Mouse (Mus musculus): Measurements from ENCODE around the gene Relt. TPM values are rescaled to one million over a fixed set of nuclear protein-coding genes. Genes with fewer than 3 reads are reported as not detected.

Gene Relt
- polyA plus RNA-seq, 1 experiment, result 79.2 TPM

DNA sequence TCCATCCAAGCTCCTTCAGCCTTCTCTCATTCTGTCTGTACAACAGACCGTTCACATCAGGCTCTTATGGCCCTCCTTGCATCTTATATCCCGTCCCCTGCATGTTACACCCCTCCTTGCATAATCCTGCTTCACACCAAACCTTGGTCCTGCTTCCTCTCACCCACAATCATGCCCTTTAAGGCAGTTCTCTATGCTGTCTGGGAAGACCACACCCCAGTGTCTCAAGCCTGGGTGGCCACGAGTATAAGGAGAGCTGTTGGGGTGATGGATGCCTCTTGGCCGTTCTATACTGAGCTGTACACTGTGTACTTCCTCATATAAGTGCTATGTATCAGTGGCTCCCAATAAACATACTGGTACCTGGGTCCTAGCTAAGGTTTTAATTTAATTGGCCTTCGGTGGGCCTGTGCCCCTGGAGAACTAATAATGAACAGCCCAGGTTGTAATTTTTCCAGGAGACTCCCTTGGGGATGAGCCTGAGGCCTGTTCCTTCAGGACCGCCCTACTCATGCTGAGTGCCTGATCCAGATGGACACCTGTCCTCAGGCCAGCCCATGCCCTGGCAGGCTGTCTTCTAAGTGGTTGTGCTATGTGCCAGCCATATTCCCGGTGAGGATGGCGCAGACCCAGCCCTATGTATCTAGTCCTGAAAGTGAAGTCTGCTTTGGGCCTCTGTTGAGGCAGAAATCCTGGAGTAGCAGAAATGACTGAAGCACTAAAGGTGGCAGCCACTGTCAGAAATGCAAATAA lies 6.8 kb upstream of the Relt start:
- TF ChIP-seq CTCF (IDR thresholded peaks at IDR 0.05; ENCODE audit: extremely low read depth, insufficient read depth, insufficient read length, insufficient replicate concordance) (no peak), POLR2A (IDR thresholded peaks at IDR 0.05; ENCODE audit: low read depth, low read length) (no peak)
- Histone ChIP-seq H3K36me3 (ENCODE audit: control insufficient read depth, insufficient read depth, low read length) (no peaks in the 10 kb centered on the region), H3K4me1 (ENCODE audit: control insufficient read depth, insufficient read depth, insufficient read length) (peaks cover 26% of the 10 kb centered on the region), H3K4me3 (ENCODE audit: extremely low read depth, insufficient read depth, insufficient read length) (no peak overlapping the region), H3K27ac (ENCODE audit: insufficient read depth, low read length) (no peak overlapping the region; the same call in 1 of the 2 replicates), H3K27me3 (ENCODE audit: control insufficient read depth, insufficient read depth, low read length) (no peaks in the 10 kb centered on the region)
- DNase-seq (ENCODE audit: low read depth in 1 of 2, low spot score in 2 of 2), result no peak
- WGBS, result 79% methylated on average over 8 of the region's 8 CpGs

- 11% methylated on average over 4 of the region's 4 CpGs for WGBS
- TF ChIP-seq CTCF (IDR thresholded peaks at IDR 0.05; ENCODE audit: extremely low read depth, insufficient read depth, insufficient read length, insufficient replicate concordance), result no peak
These were observed 5.3 kb upstream of the Relt start for GRCm38 (mm10) chr7:100868551-100868950.

DNA sequence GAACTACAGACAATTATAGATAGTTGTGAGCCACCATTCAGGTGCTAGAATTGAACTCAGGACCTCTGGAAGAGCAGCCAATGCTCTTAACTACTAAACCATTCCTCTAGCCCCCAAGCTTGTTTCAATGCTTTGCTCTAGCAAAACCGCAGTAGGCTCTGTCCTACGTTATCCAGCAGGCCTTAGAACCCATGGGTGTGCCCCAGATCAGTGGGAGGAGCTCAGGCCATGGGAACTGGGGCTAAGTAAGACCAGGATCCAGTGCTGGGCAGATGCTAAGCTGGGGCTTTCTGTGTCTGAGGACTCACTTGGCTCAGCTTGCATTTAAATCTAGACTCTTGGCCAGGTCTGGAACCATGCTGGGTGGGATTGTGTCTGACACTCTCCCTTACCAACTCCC lies 4.3 kb upstream of the Relt start:
- Histone ChIP-seq H3K4me3 (ENCODE audit: extremely low read depth, insufficient read depth, insufficient read length) (no peak overlapping the region), H3K27me3 (ENCODE audit: control insufficient read depth, insufficient read depth, low read length) (no peaks in the 10 kb centered on the region), H3K4me1 (ENCODE audit: control insufficient read depth, insufficient read depth, insufficient read length) (peaks cover 25% of the 10 kb centered on the region), H3K27ac (ENCODE audit: insufficient read depth, low read length) (peak overlapping the region; percentile 17), H3K36me3 (ENCODE audit: control insufficient read depth, insufficient read depth, low read length) (no peaks in the 10 kb centered on the region)
- 85% methylated on average over 2 of the region's 2 CpGs for WGBS
- TF ChIP-seq POLR2A (IDR thresholded peaks at IDR 0.05; ENCODE audit: low read depth, low read length) (no peak), CTCF (IDR thresholded peaks at IDR 0.05; ENCODE audit: extremely low read depth, insufficient read depth, insufficient read length, insufficient replicate concordance) (no peak)
- no peak for DNase-seq (ENCODE audit: low read depth in 1 of 2, low spot score in 2 of 2)

More at GRCm38 (mm10) chr7:100868551-100868950, 5.3 kb upstream of the Relt start:
- H3K4me3 ChIP-seq (ENCODE audit: extremely low read depth, insufficient read depth, insufficient read length), result no peak overlapping the region
- H3K27ac ChIP-seq (ENCODE audit: insufficient read depth, low read length), result peak overlapping the region; percentile 85
- H3K27me3 ChIP-seq (ENCODE audit: control insufficient read depth, insufficient read depth, low read length), result no peaks in the 10 kb centered on the region
- no peaks in the 10 kb centered on the region for H3K36me3 ChIP-seq (ENCODE audit: control insufficient read depth, insufficient read depth, low read length)
- peak in 1 of 2 experiments; percentile 37 for DNase-seq (ENCODE audit: low read depth in 1 of 2, low spot score in 2 of 2)
- peaks cover 23% of the 10 kb centered on the region for H3K4me1 ChIP-seq (ENCODE audit: control insufficient read depth, insufficient read depth, insufficient read length)

DNA sequence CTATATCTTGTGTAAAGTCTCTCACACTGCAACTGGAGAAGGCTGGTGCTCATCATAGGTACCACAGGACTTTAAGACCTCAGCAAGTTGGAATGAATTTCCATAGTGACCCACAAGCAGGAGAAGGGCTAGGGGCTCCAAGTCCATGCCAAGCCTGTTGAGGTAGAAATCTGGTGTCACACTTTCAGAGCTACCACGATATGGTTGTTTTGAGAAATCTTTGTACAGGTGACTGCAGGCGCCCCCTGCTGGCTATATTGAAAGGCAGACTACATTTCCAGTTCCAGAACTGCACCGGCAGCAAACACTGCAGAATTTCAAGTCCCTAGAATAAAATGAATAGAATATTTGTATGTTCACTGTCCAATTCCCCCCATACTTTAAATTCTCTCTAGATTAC lies 3.4 kb upstream of the Relt start:
- no peaks in the 10 kb centered on the region for H3K27me3 ChIP-seq (ENCODE audit: control insufficient read depth, insufficient read depth, low read length)
- peak; percentile 58 to 75 for DNase-seq (ENCODE audit: low read depth in 1 of 2, low spot score in 2 of 2)
- H3K27ac ChIP-seq (ENCODE audit: insufficient read depth, low read length), result no peak overlapping the region
- TF ChIP-seq POLR2A (IDR thresholded peaks at IDR 0.05; ENCODE audit: low read depth, low read length) (no peak), CTCF (IDR thresholded peaks at IDR 0.05; ENCODE audit: extremely low read depth, insufficient read depth, insufficient read length, insufficient replicate concordance) (peak; percentile 58; the same call in 1 of the 2 replicates)
- WGBS, result 5% methylated on average over 3 of the region's 3 CpGs
- H3K4me1 ChIP-seq (ENCODE audit: control insufficient read depth, insufficient read depth, insufficient read length), result peaks cover 33% of the 10 kb centered on the region
- no peaks in the 10 kb centered on the region for H3K36me3 ChIP-seq (ENCODE audit: control insufficient read depth, insufficient read depth, low read length)
- no peak overlapping the region for H3K4me3 ChIP-seq (ENCODE audit: extremely low read depth, insufficient read depth, insufficient read length)

DNA sequence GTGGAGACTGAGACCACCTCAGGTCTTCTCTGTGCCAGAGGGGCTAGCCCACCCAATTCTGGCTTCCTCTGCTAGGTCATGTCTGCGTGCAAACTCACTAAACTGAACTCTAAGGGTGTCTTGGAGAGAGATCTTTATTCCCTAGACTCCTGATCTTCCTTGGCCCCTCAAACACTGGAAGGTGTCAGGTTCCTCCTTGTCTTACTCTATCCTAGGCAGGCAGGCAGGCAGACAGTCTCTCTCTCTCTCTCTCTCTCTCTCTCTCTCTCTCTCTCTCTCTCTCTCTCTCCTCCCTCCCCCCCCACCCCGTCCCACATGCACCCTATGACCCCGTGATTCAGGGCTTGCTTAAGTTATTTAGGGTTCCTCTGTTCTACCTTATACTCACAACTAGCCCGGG lies 893 bp downstream of the Relt start:
- 7% methylated on average over 4 of the region's 4 CpGs for WGBS
- H3K27ac ChIP-seq (ENCODE audit: insufficient read depth, low read length), result peak overlapping the region; percentile 83
- peaks cover 22% of the 10 kb centered on the region for H3K4me1 ChIP-seq (ENCODE audit: control insufficient read depth, insufficient read depth, insufficient read length)
- TF ChIP-seq CTCF (IDR thresholded peaks at IDR 0.05; ENCODE audit: extremely low read depth, insufficient read depth, insufficient read length, insufficient replicate concordance) (no peak), POLR2A (IDR thresholded peaks at IDR 0.05; ENCODE audit: low read depth, low read length) (no peak)
- H3K36me3 ChIP-seq (ENCODE audit: control insufficient read depth, insufficient read depth, low read length), result 0 out of 2 replicates have a peak, but pooled peaks cover 2% of the 10 kb centered on the region
- H3K27me3 ChIP-seq (ENCODE audit: control insufficient read depth, insufficient read depth, low read length), result no peaks in the 10 kb centered on the region
- peak overlapping the region; percentile 73 for H3K4me3 ChIP-seq (ENCODE audit: extremely low read depth, insufficient read depth, insufficient read length)
- DNase-seq (ENCODE audit: low read depth in 1 of 2, low spot score in 2 of 2), result no peak

- Histone ChIP-seq H3K36me3 (ENCODE audit: control insufficient read depth, insufficient read depth, low read length) (0 out of 2 replicates have a peak, but pooled peaks cover 2% of the 10 kb centered on the region), H3K27me3 (ENCODE audit: control insufficient read depth, insufficient read depth, low read length) (no peaks in the 10 kb centered on the region), H3K27ac (ENCODE audit: insufficient read depth, low read length) (no peak overlapping the region), H3K4me3 (ENCODE audit: extremely low read depth, insufficient read depth, insufficient read length) (no peak overlapping the region), H3K4me1 (ENCODE audit: control insufficient read depth, insufficient read depth, insufficient read length) (peaks cover 34% of the 10 kb centered on the region)
- TF ChIP-seq CTCF (IDR thresholded peaks at IDR 0.05; ENCODE audit: extremely low read depth, insufficient read depth, insufficient read length, insufficient replicate concordance), result no peak
- no peak for TF ChIP-seq POLR2A (IDR thresholded peaks at IDR 0.05; ENCODE audit: low read depth, low read length)
- WGBS, result 76% methylated on average over 5 of the region's 5 CpGs
- no peak for DNase-seq (ENCODE audit: low read depth in 1 of 2, low spot score in 2 of 2)
These were observed 2.0 kb downstream of the Relt start for GRCm38 (mm10) chr7:100861209-100861608.

DNA sequence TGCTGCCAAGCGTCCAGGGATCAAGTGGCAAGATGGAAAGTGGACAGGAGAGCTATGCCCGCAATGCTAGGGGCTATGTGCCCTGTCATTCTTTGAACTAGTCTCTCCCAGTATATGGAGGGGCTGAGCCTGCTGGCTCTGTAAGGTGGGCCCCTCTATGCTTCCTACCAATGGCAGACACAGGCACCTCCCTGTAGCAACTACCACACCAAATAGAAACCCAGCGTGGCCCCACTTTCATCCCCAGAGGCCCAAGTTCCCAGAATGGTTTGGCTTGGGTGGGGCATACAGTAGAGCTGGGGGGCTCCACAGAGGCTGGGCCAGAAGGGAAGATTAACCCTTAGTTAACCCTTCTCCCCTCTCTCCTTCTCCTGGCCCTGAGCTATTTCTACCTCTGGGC lies 2.8 kb downstream of the Relt start:
- H3K36me3 ChIP-seq (ENCODE audit: control insufficient read depth, insufficient read depth, low read length), result 0 out of 2 replicates have a peak, but pooled peaks cover 2% of the 10 kb centered on the region
- WGBS, result 59% methylated on average over 3 of the region's 3 CpGs
- TF ChIP-seq CTCF (IDR thresholded peaks at IDR 0.05; ENCODE audit: extremely low read depth, insufficient read depth, insufficient read length, insufficient replicate concordance) (no peak), POLR2A (IDR thresholded peaks at IDR 0.05; ENCODE audit: low read depth, low read length) (no peak)
- no peak overlapping the region for H3K4me3 ChIP-seq (ENCODE audit: extremely low read depth, insufficient read depth, insufficient read length)
- H3K4me1 ChIP-seq (ENCODE audit: control insufficient read depth, insufficient read depth, insufficient read length), result peaks cover 35% of the 10 kb centered on the region
- no peak overlapping the region for H3K27ac ChIP-seq (ENCODE audit: insufficient read depth, low read length)
- DNase-seq (ENCODE audit: low read depth in 1 of 2, low spot score in 2 of 2), result no peak
- H3K27me3 ChIP-seq (ENCODE audit: control insufficient read depth, insufficient read depth, low read length), result no peaks in the 10 kb centered on the region
